Mouse (Mus musculus) myocyte (in vitro differentiated cells): ENCODE results near the gene Lhx9. TPM values are rescaled to one million over a fixed set of nuclear protein-coding genes. Genes with fewer than 3 reads are reported as not detected.
A peak's percentile ranks its signal among the peaks of the same experiment; 100 is the strongest.

Source experiments
- H3K27me3 ChIP-seq: one replicate; pipeline ENCODE4 v1.6.1; 2011; ENCODE audit not compliant: control insufficient read depth, insufficient read depth, insufficient read length
- H3K36me3 ChIP-seq: one replicate; pipeline ENCODE4 v1.6.1; 2011; ENCODE audit not compliant: control insufficient read depth, insufficient read depth
- H3K4me2 ChIP-seq: one replicate; pipeline ENCODE4 v1.6.1; 2011; ENCODE audit warnings: low read depth, control low read depth
- H3K4me3 ChIP-seq: one replicate; pipeline ENCODE4 v1.5.1; 2011; ENCODE audit warnings: mild to moderate bottlenecking, control low read depth, moderate library complexity
- H3K79me2 ChIP-seq: one replicate; pipeline ENCODE4 v1.6.1; 2011; ENCODE audit not compliant: control insufficient read depth, insufficient read depth
- H3ac ChIP-seq: one replicate; pipeline ENCODE4 v1.6.1; 2011; ENCODE audit not compliant: control insufficient read depth, insufficient read length
- CEBPB ChIP-seq: IDR thresholded peaks from 2 replicates; pipeline ENCODE4 v1.6.1; 2011; ENCODE audit warnings: mild to moderate bottlenecking, moderate library complexity; ENCODE audit not compliant: poor library complexity, insufficient read depth, severe bottlenecking
- E2F4 ChIP-seq: IDR thresholded peaks from one replicate; pipeline ENCODE4 v1.6.1; 2011; ENCODE audit warnings: mild to moderate bottlenecking, control low read depth, moderate library complexity; ENCODE audit not compliant: insufficient read depth
- MAX ChIP-seq: IDR thresholded peaks from one replicate; pipeline ENCODE4 v1.6.1; 2011; ENCODE audit warnings: low read depth, mild to moderate bottlenecking, control low read depth
- MYOD1 ChIP-seq, 3 experiments: IDR thresholded peaks; one replicate each; pipeline ENCODE4 v1.6.1; 2011; ENCODE audit warnings: control low read depth in 2 of 3, low read depth in 2 of 3, mild to moderate bottlenecking in 2 of 3, moderate library complexity in 1 of 3; ENCODE audit not compliant: insufficient read length in 2 of 3, control insufficient read depth in 1 of 3
- MYOG ChIP-seq, 3 experiments: IDR thresholded peaks; one replicate each; pipeline ENCODE4 v1.6.1; 2011; ENCODE audit warnings: control low read depth in 2 of 3, low read depth in 2 of 3, mild to moderate bottlenecking in 2 of 3; ENCODE audit not compliant: insufficient read length in 2 of 3, control insufficient read depth in 1 of 3, insufficient read depth in 1 of 3
- POLR2A ChIP-seq: IDR thresholded peaks from one replicate; pipeline ENCODE4 v1.6.1; 2011; ENCODE audit warnings: low read depth, mild to moderate bottlenecking, control low read depth, moderate library complexity; ENCODE audit not compliant: insufficient read length
- POLR2AphosphoS2 ChIP-seq: IDR thresholded peaks from one replicate; pipeline ENCODE4 v1.6.1; 2011; ENCODE audit warnings: low read depth, control low read depth; ENCODE audit not compliant: insufficient read length
- REST ChIP-seq: IDR thresholded peaks from one replicate; pipeline ENCODE4 v1.6.1; 2011; ENCODE audit warnings: mild to moderate bottlenecking, control low read depth, moderate library complexity; ENCODE audit not compliant: insufficient read depth, insufficient read length
- SRF ChIP-seq: IDR thresholded peaks from one replicate; pipeline ENCODE4 v1.6.1; 2011; ENCODE audit warnings: low read depth; ENCODE audit not compliant: control insufficient read depth, insufficient read length
- TCF12 ChIP-seq: IDR thresholded peaks from one replicate; pipeline ENCODE4 v1.6.1; 2011; ENCODE audit warnings: mild to moderate bottlenecking, control low read depth; ENCODE audit not compliant: poor library complexity, insufficient read depth, severe bottlenecking
- TCF3 ChIP-seq: IDR thresholded peaks from one replicate; pipeline ENCODE4 v1.6.1; 2011; ENCODE audit warnings: low read depth, control low read depth; ENCODE audit not compliant: insufficient read length
- USF1 ChIP-seq: IDR thresholded peaks from one replicate; pipeline ENCODE4 v1.6.1; 2011; ENCODE audit warnings: low read depth, mild to moderate bottlenecking, control low read depth, moderate library complexity
- polyA plus RNA-seq: library from polyadenylated mRNA; unstranded; fragments of >200 nt; fragmentation: generic; extraction: Trizol; gene quantifications from one replicate; pipeline ENCODE4 v1.2.1, GENCODE M21; 2012; ENCODE audit warnings: missing spikeins

Gene Lhx9
- polyA plus RNA-seq, 1 experiment: 0.14 TPM

- Histone ChIP-seq H3ac (no peak overlapping the region), H3K36me3 (no peaks in the 10 kb centered on the region), H3K4me2 (peak overlapping the region; percentile 16), H3K79me2 (no peaks in the 10 kb centered on the region), H3K4me3 (no peak overlapping the region), H3K27me3 (no peaks in the 10 kb centered on the region)
- TF ChIP-seq USF1: no peak
- TF ChIP-seq REST: no peak
- no peak for TF ChIP-seq MYOG (IDR thresholded peaks at IDR 0.05; ENCODE audit: control insufficient read depth in 1 of 3, insufficient read depth in 1 of 3, insufficient read length in 2 of 3, low read depth in 2 of 3)
- TF ChIP-seq TCF12: no peak
- TF ChIP-seq MAX: no peak
- no peak for TF ChIP-seq TCF3
- no peak for TF ChIP-seq POLR2A
- no peak for TF ChIP-seq POLR2AphosphoS2
- TF ChIP-seq CEBPB: no peak
- TF ChIP-seq MYOD1 (IDR thresholded peaks at IDR 0.05; ENCODE audit: control insufficient read depth in 1 of 3, insufficient read length in 2 of 3, low read depth in 2 of 3): no peak
- TF ChIP-seq E2F4: no peak
- no peak for TF ChIP-seq SRF
Observed at GRCm38 (mm10) chr1:138831309-138831708, 17.1 kb downstream of the Lhx9 start.

GRCm38 (mm10) chr1:138826841-138827240 lies 21.5 kb downstream of the Lhx9 start:
- H3ac ChIP-seq: no peak overlapping the region
- no peak overlapping the region for H3K4me2 ChIP-seq
- H3K79me2 ChIP-seq: no peaks in the 10 kb centered on the region
- H3K36me3 ChIP-seq: no peaks in the 10 kb centered on the region
- H3K4me3 ChIP-seq: no peak overlapping the region
- no peak for TF ChIP-seq REST
- TF ChIP-seq USF1: no peak
- no peak for TF ChIP-seq TCF3
- TF ChIP-seq MAX: no peak
- TF ChIP-seq CEBPB: no peak
- no peak for TF ChIP-seq MYOD1 (IDR thresholded peaks at IDR 0.05; ENCODE audit: control insufficient read depth in 1 of 3, insufficient read length in 2 of 3, low read depth in 2 of 3)
- TF ChIP-seq POLR2A: no peak
- TF ChIP-seq TCF12: no peak
- no peak for TF ChIP-seq POLR2AphosphoS2
- H3K27me3 ChIP-seq: no peaks in the 10 kb centered on the region

- no peak overlapping the region for H3K4me3 ChIP-seq
- no peaks in the 10 kb centered on the region for H3K79me2 ChIP-seq
- H3K36me3 ChIP-seq: no peaks in the 10 kb centered on the region
- no peak overlapping the region for H3K4me2 ChIP-seq
- no peak overlapping the region for H3ac ChIP-seq
- H3K27me3 ChIP-seq: no peaks in the 10 kb centered on the region
- no peak for TF ChIP-seq MYOG (IDR thresholded peaks at IDR 0.05; ENCODE audit: control insufficient read depth in 1 of 3, insufficient read depth in 1 of 3, insufficient read length in 2 of 3, low read depth in 2 of 3)
- no peak for TF ChIP-seq POLR2A
- no peak for TF ChIP-seq USF1
Observed at GRCm38 (mm10) chr1:138822985-138823322, 25.4 kb downstream of the Lhx9 start.

GRCm38 (mm10) chr1:138822255-138822984 lies 26.0 kb downstream of the Lhx9 start:
- no peak for TF ChIP-seq TCF3
- no peak for TF ChIP-seq MAX
- no peak for TF ChIP-seq SRF
- TF ChIP-seq E2F4: no peak
- no peak for TF ChIP-seq POLR2AphosphoS2
- no peak for TF ChIP-seq MYOD1 (IDR thresholded peaks at IDR 0.05; ENCODE audit: control insufficient read depth in 1 of 3, insufficient read length in 2 of 3, low read depth in 2 of 3)
- no peak for TF ChIP-seq USF1
- no peak for TF ChIP-seq POLR2A
- no peak for TF ChIP-seq TCF12
- no peak for TF ChIP-seq MYOG (IDR thresholded peaks at IDR 0.05; ENCODE audit: control insufficient read depth in 1 of 3, insufficient read depth in 1 of 3, insufficient read length in 2 of 3, low read depth in 2 of 3)
- no peak for TF ChIP-seq REST
- no peak for TF ChIP-seq CEBPB
- H3K4me2 ChIP-seq: no peak overlapping the region
- no peak overlapping the region for H3K4me3 ChIP-seq
- no peak overlapping the region for H3ac ChIP-seq
- H3K79me2 ChIP-seq: no peaks in the 10 kb centered on the region
- no peaks in the 10 kb centered on the region for H3K27me3 ChIP-seq
- no peaks in the 10 kb centered on the region for H3K36me3 ChIP-seq

GRCm38 (mm10) chr1:138801732-138802131 lies 46.6 kb downstream of the Lhx9 start:
- H3K4me2 ChIP-seq: no peak overlapping the region
- no peaks in the 10 kb centered on the region for H3K79me2 ChIP-seq
- no peak for TF ChIP-seq E2F4
- no peak for TF ChIP-seq POLR2A
- TF ChIP-seq MYOG (IDR thresholded peaks at IDR 0.05; ENCODE audit: control insufficient read depth in 1 of 3, insufficient read depth in 1 of 3, insufficient read length in 2 of 3, low read depth in 2 of 3): no peak
- TF ChIP-seq MYOD1 (IDR thresholded peaks at IDR 0.05; ENCODE audit: control insufficient read depth in 1 of 3, insufficient read length in 2 of 3, low read depth in 2 of 3): no peak
- no peak for TF ChIP-seq USF1
- TF ChIP-seq SRF: no peak
- TF ChIP-seq TCF12: no peak
- no peak for TF ChIP-seq TCF3
- no peaks in the 10 kb centered on the region for H3K36me3 ChIP-seq
- H3K4me3 ChIP-seq: no peak overlapping the region
- no peaks in the 10 kb centered on the region for H3K27me3 ChIP-seq
- no peak overlapping the region for H3ac ChIP-seq
